In genomic region chr15:79110528-79110927, GRCm38 (mm10) we compare ENCODE assay signal across 8 mouse cellular contexts. TPM values are rescaled to one million over a fixed set of nuclear protein-coding genes. Genes with fewer than 3 reads are reported as not detected.
A peak's percentile ranks its signal among the peaks of the same experiment; 100 is the strongest.
DNase-seq lines count a peak whose midpoint lies in the region; ATAC-seq lines count a peak whose summit lies in the region.

No protein-coding gene starts in this region.

- DNase-seq in hindbrain, embryonic 10.5 days (ENCODE audit: low spot score), result no peak
- no peak for DNase-seq in hindbrain, embryonic 11.5 days (ENCODE audit: low spot score)
- DNase-seq in embryonic facial prominence, embryonic 10.5 days (ENCODE audit: low spot score), result no peak
- DNase-seq in embryo, embryonic 10.5 days (ENCODE audit: low spot score), result no peak
- DNase-seq in layer of hippocampus, postnatal 36 days, result no peak
- no peak for DNase-seq in ovary, postnatal 14 days (ENCODE audit: low spot score)

- H3K36me3 ChIP-seq in hindbrain, embryonic 10.5 days, result peaks cover 20% of the 10 kb centered on the region
- no peaks in the 10 kb centered on the region for H3K36me3 ChIP-seq in hindbrain, embryonic 11.5 days (ENCODE audit: control insufficient read depth, insufficient read depth, low read length)
- peaks cover 22% of the 10 kb centered on the region for H3K36me3 ChIP-seq in embryonic facial prominence, embryonic 10.5 days (replicated peaks)
- H3K36me3 ChIP-seq in hindbrain, embryonic 13.5 days, result peaks cover 28% of the 10 kb centered on the region
- H3K36me3 ChIP-seq in midbrain, embryonic 13.5 days, result peaks cover 17% of the 10 kb centered on the region

- no peaks in the 10 kb centered on the region for H3K9me3 ChIP-seq in hindbrain, embryonic 10.5 days
- no peaks in the 10 kb centered on the region for H3K9me3 ChIP-seq in hindbrain, embryonic 11.5 days (ENCODE audit: control insufficient read depth, low read length)
- no peaks in the 10 kb centered on the region for H3K9me3 ChIP-seq in embryonic facial prominence, embryonic 10.5 days
- no peaks in the 10 kb centered on the region for H3K9me3 ChIP-seq in hindbrain, embryonic 13.5 days
- H3K9me3 ChIP-seq in midbrain, embryonic 13.5 days, result no peaks in the 10 kb centered on the region

- peaks cover 16% of the 10 kb centered on the region for H3K27me3 ChIP-seq in hindbrain, embryonic 10.5 days (ENCODE audit: insufficient read depth, poor library complexity, severe bottlenecking)
- peaks cover 3% of the 10 kb centered on the region; the same call in 1 of the 2 replicates for H3K27me3 ChIP-seq in hindbrain, embryonic 11.5 days (ENCODE audit: control insufficient read depth, insufficient read depth, low read length)
- peaks cover 21% of the 10 kb centered on the region for H3K27me3 ChIP-seq in embryonic facial prominence, embryonic 10.5 days (replicated peaks; ENCODE audit: low read depth, poor library complexity, severe bottlenecking)
- H3K27me3 ChIP-seq in hindbrain, embryonic 13.5 days, result 0 out of 2 replicates have a peak, but pooled peaks cover 5% of the 10 kb centered on the region
- H3K27me3 ChIP-seq in midbrain, embryonic 13.5 days, result peaks cover 10% of the 10 kb centered on the region

- H3K9ac ChIP-seq in hindbrain, embryonic 11.5 days (ENCODE audit: low read depth, low read length), result no peak overlapping the region
- H3K9ac ChIP-seq in hindbrain, embryonic 13.5 days, result peak overlapping the region; percentile 96
- H3K9ac ChIP-seq in midbrain, embryonic 13.5 days (replicated peaks), result peak overlapping the region; percentile 89; the same call in 1 of the 2 replicates

- no peak overlapping the region for H3K27ac ChIP-seq in hindbrain, embryonic 10.5 days
- no peak overlapping the region for H3K27ac ChIP-seq in hindbrain, embryonic 11.5 days (ENCODE audit: low read depth, low read length)
- no peak overlapping the region for H3K27ac ChIP-seq in embryonic facial prominence, embryonic 10.5 days (replicated peaks)
- no peak overlapping the region for H3K27ac ChIP-seq in hindbrain, embryonic 13.5 days
- H3K27ac ChIP-seq in midbrain, embryonic 13.5 days, result no peak overlapping the region

- no peak for ATAC-seq in hindbrain, embryonic 11.5 days (ENCODE audit: low FRiP score)
- no peak for ATAC-seq in hindbrain, embryonic 13.5 days (ENCODE audit: low FRiP score)
- ATAC-seq in midbrain, embryonic 13.5 days, result no peak

- H3K4me1 ChIP-seq in hindbrain, embryonic 10.5 days (replicated peaks), result peaks cover 47% of the 10 kb centered on the region
- H3K4me1 ChIP-seq in hindbrain, embryonic 11.5 days (replicated peaks; ENCODE audit: control insufficient read depth, insufficient read depth, low read length), result peaks cover 5% of the 10 kb centered on the region; the same call in 1 of the 2 replicates
- peaks cover 52% of the 10 kb centered on the region for H3K4me1 ChIP-seq in embryonic facial prominence, embryonic 10.5 days
- H3K4me1 ChIP-seq in hindbrain, embryonic 13.5 days (replicated peaks), result peaks cover 34% of the 10 kb centered on the region
- H3K4me1 ChIP-seq in midbrain, embryonic 13.5 days (replicated peaks), result peaks cover 33% of the 10 kb centered on the region

- no peak overlapping the region; the same call in 1 of the 2 replicates for H3K4me2 ChIP-seq in hindbrain, embryonic 11.5 days (replicated peaks; ENCODE audit: low read depth, low read length)
- H3K4me2 ChIP-seq in hindbrain, embryonic 13.5 days, result peak overlapping the region; percentile 96
- peak overlapping the region; percentile 96 for H3K4me2 ChIP-seq in midbrain, embryonic 13.5 days (replicated peaks)

- H3K4me3 ChIP-seq in hindbrain, embryonic 10.5 days, result peak overlapping the region; percentile 91; the same call in 1 of the 2 replicates
- H3K4me3 ChIP-seq in hindbrain, embryonic 11.5 days (ENCODE audit: low read depth, low read length), result no peak overlapping the region
- H3K4me3 ChIP-seq in embryonic facial prominence, embryonic 10.5 days, result peak overlapping the region; percentile 85
- H3K4me3 ChIP-seq in hindbrain, embryonic 13.5 days, result peak overlapping the region; percentile 86
- H3K4me3 ChIP-seq in midbrain, embryonic 13.5 days (replicated peaks), result peak overlapping the region; percentile 88

- WGBS in hindbrain, embryonic 10.5 days, result 67% methylated on average over 2 of the region's 2 CpGs
- 76% methylated on average over 2 of the region's 2 CpGs for WGBS in hindbrain, embryonic 11.5 days
- 77% methylated on average over 2 of the region's 2 CpGs for WGBS in embryonic facial prominence, embryonic 10.5 days
- WGBS in hindbrain, embryonic 13.5 days, result 62% methylated on average over 2 of the region's 2 CpGs
- WGBS in midbrain, embryonic 13.5 days, result 71% methylated on average over 2 of the region's 2 CpGs

RNA-seq across cellular contexts. Expression of gene Micall1, which starts 1.8 kb away (rescaled TPM):
- 7.0 and 8.8 TPM in 2 replicates for polyA plus RNA-seq in hindbrain, embryonic 10.5 days (2016; fragmentation: Nextera tagmentation; extraction: Ambion mirVana)
- polyA plus RNA-seq in hindbrain, embryonic 11.5 days (2014; fragmentation: Nextera tagmentation; extraction: Ambion mirVana), result 5.3 and 7.2 TPM in 2 replicates
- polyA plus RNA-seq in embryonic facial prominence, embryonic 10.5 days (2016; fragmentation: Nextera tagmentation; extraction: Ambion mirVana), result 7.3 and 7.4 TPM in 2 replicates
- 8.7 and 10.3 TPM in 2 replicates for polyA plus RNA-seq in hindbrain, embryonic 13.5 days (2015; fragmentation: Nextera tagmentation; extraction: Ambion mirVana)
- 8.6 and 9.5 TPM in 2 replicates for polyA plus RNA-seq in midbrain, embryonic 13.5 days (2015; fragmentation: Nextera tagmentation; extraction: Ambion mirVana)
- total RNA-seq in layer of hippocampus, postnatal 36 days (2021), result 10 to 100 TPM; 33.1 to 34.5 TPM

RNA-seq across cellular contexts. Expression of gene Polr2f, which starts 30.3 kb away (rescaled TPM):
- polyA plus RNA-seq in hindbrain, embryonic 10.5 days (2016; fragmentation: Nextera tagmentation; extraction: Ambion mirVana), result 383 and 404 TPM in 2 replicates
- polyA plus RNA-seq in hindbrain, embryonic 11.5 days (2014; fragmentation: Nextera tagmentation; extraction: Ambion mirVana), result 336 and 363 TPM in 2 replicates
- polyA plus RNA-seq in embryonic facial prominence, embryonic 10.5 days (2016; fragmentation: Nextera tagmentation; extraction: Ambion mirVana), result 414 and 440 TPM in 2 replicates
- polyA plus RNA-seq in hindbrain, embryonic 13.5 days (2015; fragmentation: Nextera tagmentation; extraction: Ambion mirVana), result 263 and 295 TPM in 2 replicates
- polyA plus RNA-seq in midbrain, embryonic 13.5 days (2015; fragmentation: Nextera tagmentation; extraction: Ambion mirVana), result 295 and 296 TPM in 2 replicates
- 100 to 1,000 TPM in 1 of 2 experiments, 10 to 100 TPM in 1; 98.9 to 101 TPM for total RNA-seq in layer of hippocampus, postnatal 36 days (2021)

RNA-seq across cellular contexts. Expression of gene 1700088E04Rik, which starts 30.5 kb away (rescaled TPM):
- polyA plus RNA-seq in hindbrain, embryonic 10.5 days (2016; fragmentation: Nextera tagmentation; extraction: Ambion mirVana), result 9.8 and 16.1 TPM in 2 replicates
- polyA plus RNA-seq in hindbrain, embryonic 11.5 days (2014; fragmentation: Nextera tagmentation; extraction: Ambion mirVana), result 13.5 and 15.0 TPM in 2 replicates
- 8.0 and 8.2 TPM in 2 replicates for polyA plus RNA-seq in embryonic facial prominence, embryonic 10.5 days (2016; fragmentation: Nextera tagmentation; extraction: Ambion mirVana)
- polyA plus RNA-seq in hindbrain, embryonic 13.5 days (2015; fragmentation: Nextera tagmentation; extraction: Ambion mirVana), result 15.3 and 22.1 TPM in 2 replicates
- 14.0 and 16.6 TPM in 2 replicates for polyA plus RNA-seq in midbrain, embryonic 13.5 days (2015; fragmentation: Nextera tagmentation; extraction: Ambion mirVana)
- 1 to 10 TPM; 8.9 to 9.3 TPM for total RNA-seq in layer of hippocampus, postnatal 36 days (2021)

RNA-seq across cellular contexts. Expression of gene Eif3l, which starts 35.5 kb away (rescaled TPM):
- 238 and 262 TPM in 2 replicates for polyA plus RNA-seq in hindbrain, embryonic 10.5 days (2016; fragmentation: Nextera tagmentation; extraction: Ambion mirVana)
- 226 and 241 TPM in 2 replicates for polyA plus RNA-seq in hindbrain, embryonic 11.5 days (2014; fragmentation: Nextera tagmentation; extraction: Ambion mirVana)
- polyA plus RNA-seq in embryonic facial prominence, embryonic 10.5 days (2016; fragmentation: Nextera tagmentation; extraction: Ambion mirVana), result 280 and 287 TPM in 2 replicates
- 179 and 185 TPM in 2 replicates for polyA plus RNA-seq in hindbrain, embryonic 13.5 days (2015; fragmentation: Nextera tagmentation; extraction: Ambion mirVana)
- 180 and 186 TPM in 2 replicates for polyA plus RNA-seq in midbrain, embryonic 13.5 days (2015; fragmentation: Nextera tagmentation; extraction: Ambion mirVana)
- 10 to 100 TPM; 69.4 to 74.8 TPM for total RNA-seq in layer of hippocampus, postnatal 36 days (2021)

RNA-seq across cellular contexts. Expression of gene Ankrd54, which starts 47.8 kb away (rescaled TPM):
- 65.9 and 78.2 TPM in 2 replicates for polyA plus RNA-seq in hindbrain, embryonic 10.5 days (2016; fragmentation: Nextera tagmentation; extraction: Ambion mirVana)
- polyA plus RNA-seq in hindbrain, embryonic 11.5 days (2014; fragmentation: Nextera tagmentation; extraction: Ambion mirVana), result 56.3 and 59.7 TPM in 2 replicates
- polyA plus RNA-seq in embryonic facial prominence, embryonic 10.5 days (2016; fragmentation: Nextera tagmentation; extraction: Ambion mirVana), result 57.7 and 61.8 TPM in 2 replicates
- polyA plus RNA-seq in hindbrain, embryonic 13.5 days (2015; fragmentation: Nextera tagmentation; extraction: Ambion mirVana), result 50.4 and 51.5 TPM in 2 replicates
- polyA plus RNA-seq in midbrain, embryonic 13.5 days (2015; fragmentation: Nextera tagmentation; extraction: Ambion mirVana), result 52.6 and 56.4 TPM in 2 replicates
- 10 to 100 TPM; 17.6 to 20.7 TPM for total RNA-seq in layer of hippocampus, postnatal 36 days (2021)
